ENCODE assay signal across 25 mouse cellular contexts in the genomic region with DNA sequence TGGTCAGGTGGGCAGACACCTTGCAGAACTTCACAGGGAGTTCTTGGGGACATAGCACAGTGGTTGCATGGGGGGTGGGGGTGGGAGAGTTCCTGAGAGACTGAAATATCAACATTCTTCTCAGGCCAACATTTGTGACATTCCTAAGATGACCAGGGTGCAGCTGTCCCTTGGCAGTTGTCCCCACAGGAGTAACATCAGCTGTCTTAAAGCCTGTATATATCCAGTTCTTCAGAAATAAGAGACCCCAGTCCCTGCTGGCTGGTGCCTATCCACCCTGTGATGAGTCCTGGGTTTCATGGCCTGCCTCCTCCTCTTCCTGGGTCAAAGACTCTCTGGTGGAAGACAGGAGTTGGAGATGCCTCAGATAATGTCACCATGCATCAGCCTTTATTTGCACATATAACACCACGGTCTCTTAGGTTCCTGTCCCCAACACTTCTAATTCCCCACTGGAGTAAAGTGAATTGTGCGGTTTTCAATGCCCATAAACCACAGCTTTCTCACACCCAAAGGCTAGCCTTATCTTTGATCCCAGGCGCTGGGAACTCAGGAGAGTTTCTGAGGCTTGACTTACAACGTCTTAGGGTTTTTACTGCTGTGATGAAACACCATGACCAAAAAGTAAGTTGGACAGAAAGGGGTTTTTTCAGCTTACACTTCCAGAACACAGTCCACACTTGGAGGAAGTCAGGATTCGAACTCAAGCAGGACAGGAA.
DNase-seq lines count a peak whose midpoint lies in the region; ATAC-seq lines count a peak whose summit lies in the region.
"Had no signal": no experiment of that assay in that cellular context is flagged by ENCODE, and none has a peak within 500 bp of the region (broad histone marks: within the 10 kb centered on the region; RNA-seq: fewer than 3 reads in every experiment).

No protein-coding gene starts in this region.

- no peaks in the 10 kb centered on the region for H3K9me3 ChIP-seq in lung, embryonic 16.5 days (ENCODE audit: control insufficient read depth, low read length)
- H3K9me3 ChIP-seq: embryonic facial prominence, embryonic 13.5 days; forebrain, embryonic 12.5 days; hindbrain, embryonic 12.5 days; liver, embryonic 15.5 days; neural tube, embryonic 12.5 days had no signal

- H3K4me2 ChIP-seq in lung, embryonic 16.5 days (ENCODE audit: low read depth, low read length) = no peak overlapping the region
- H3K4me2 ChIP-seq: embryonic facial prominence, embryonic 13.5 days; forebrain, embryonic 12.5 days; hindbrain, embryonic 12.5 days; liver, embryonic 15.5 days; neural tube, embryonic 12.5 days had no signal

- no peak overlapping the region for H3K27ac ChIP-seq in lung, embryonic 16.5 days (ENCODE audit: low read length)
- H3K27ac ChIP-seq: embryonic facial prominence, embryonic 13.5 days; forebrain, embryonic 12.5 days; hindbrain, embryonic 12.5 days; left cerebral cortex, adult 2 months; liver, embryonic 15.5 days; neural tube, embryonic 12.5 days had no signal

- 80% methylated on average over 5 of the region's 5 CpGs for WGBS in lung, embryonic 16.5 days

- no peak overlapping the region for H3K9ac ChIP-seq in lung, embryonic 16.5 days (ENCODE audit: low read length)
- H3K9ac ChIP-seq: embryonic facial prominence, embryonic 13.5 days; forebrain, embryonic 12.5 days; hindbrain, embryonic 12.5 days; liver, embryonic 15.5 days; neural tube, embryonic 12.5 days had no signal

- ATAC-seq in lung, embryonic 16.5 days (ENCODE audit: low read depth) = 0 out of 2 replicates have a peak, but pooled peaks have one; percentile 23
- ATAC-seq: Patski had no signal

- H3K4me1 ChIP-seq in lung, embryonic 16.5 days (replicated peaks; ENCODE audit: control insufficient read depth, insufficient read depth, low read length) = no peaks in the 10 kb centered on the region
- H3K4me1 ChIP-seq: forebrain, embryonic 12.5 days; hindbrain, embryonic 12.5 days; neural tube, embryonic 12.5 days had no signal

- H3K4me3 ChIP-seq in lung, embryonic 16.5 days (ENCODE audit: low read length) = no peak overlapping the region
- H3K4me3 ChIP-seq: embryonic facial prominence, embryonic 13.5 days; erythroblast, embryonic 14.5 days; forebrain, embryonic 12.5 days; hindbrain, embryonic 12.5 days; left cerebral cortex, adult 2 months; liver, embryonic 15.5 days; megakaryocyte, embryonic 14.5 days; neural tube, embryonic 12.5 days had no signal

- H3K27me3 ChIP-seq in lung, embryonic 16.5 days (ENCODE audit: control insufficient read depth, insufficient read depth, low read depth, low read length) = no peaks in the 10 kb centered on the region
- H3K27me3 ChIP-seq: embryonic facial prominence, embryonic 13.5 days; forebrain, embryonic 12.5 days; hindbrain, embryonic 12.5 days; liver, embryonic 15.5 days; megakaryocyte, embryonic 14.5 days; neural tube, embryonic 12.5 days; Patski had no signal

- no peaks in the 10 kb centered on the region for H3K36me3 ChIP-seq in lung, embryonic 16.5 days (ENCODE audit: control insufficient read depth, insufficient read depth, low read length)
- H3K36me3 ChIP-seq: embryonic facial prominence, embryonic 13.5 days; forebrain, embryonic 12.5 days; hindbrain, embryonic 12.5 days; liver, embryonic 15.5 days; neural tube, embryonic 12.5 days had no signal

- peak; percentile 43 for DNase-seq in kidney, postnatal 10 days
- no peak for DNase-seq in kidney, adult 8-10 months
- no peak for DNase-seq in lung, adult 18-20 months
- DNase-seq in Muller cell, postnatal 12 days (ENCODE audit: inconsistent ontology term) = peak; percentile 46
- DNase-seq in c-Kit-positive CD71-positive TER-119-positive erythroid progenitor cells, embryonic 14.5 days (ENCODE audit: low spot score) = no peak
- no peak for DNase-seq in cerebellum, adult 18-20 months
- DNase-seq: adrenal gland, adult 2 months; cerebellum, adult 11-12 months; cerebellum, postnatal 25 days; embryo, embryonic 11 days; kidney, adult 9 months; lung, postnatal 14 days; midbrain, embryonic 14.5 days; retina, postnatal 1 day; thymus, postnatal 25 days had no signal

Comparison
In these comparisons a context has a peak if more than half of its experiments do, and no peak if none do; other contexts are left out.
1. DNase-seq: peak in kidney, postnatal 10 days (single experiment) and Muller cell, postnatal 12 days (single experiment); none in kidney, adult 8-10 months (0 of 2), lung, adult 18-20 months (0 of 2), c-Kit-positive CD71-positive TER-119-positive erythroid progenitor cells, embryonic 14.5 days (single experiment) and cerebellum, adult 18-20 months (0 of 2).